Mouse (Mus musculus): ENCODE measurements around the gene Urah. TPM values are rescaled to one million over a fixed set of nuclear protein-coding genes. Genes with fewer than 3 reads are reported as not detected.

The Urah gene
- polyA plus RNA-seq (2012; rRNA removed), result 47.2 and 49.4 TPM in 2 replicates

DNA sequence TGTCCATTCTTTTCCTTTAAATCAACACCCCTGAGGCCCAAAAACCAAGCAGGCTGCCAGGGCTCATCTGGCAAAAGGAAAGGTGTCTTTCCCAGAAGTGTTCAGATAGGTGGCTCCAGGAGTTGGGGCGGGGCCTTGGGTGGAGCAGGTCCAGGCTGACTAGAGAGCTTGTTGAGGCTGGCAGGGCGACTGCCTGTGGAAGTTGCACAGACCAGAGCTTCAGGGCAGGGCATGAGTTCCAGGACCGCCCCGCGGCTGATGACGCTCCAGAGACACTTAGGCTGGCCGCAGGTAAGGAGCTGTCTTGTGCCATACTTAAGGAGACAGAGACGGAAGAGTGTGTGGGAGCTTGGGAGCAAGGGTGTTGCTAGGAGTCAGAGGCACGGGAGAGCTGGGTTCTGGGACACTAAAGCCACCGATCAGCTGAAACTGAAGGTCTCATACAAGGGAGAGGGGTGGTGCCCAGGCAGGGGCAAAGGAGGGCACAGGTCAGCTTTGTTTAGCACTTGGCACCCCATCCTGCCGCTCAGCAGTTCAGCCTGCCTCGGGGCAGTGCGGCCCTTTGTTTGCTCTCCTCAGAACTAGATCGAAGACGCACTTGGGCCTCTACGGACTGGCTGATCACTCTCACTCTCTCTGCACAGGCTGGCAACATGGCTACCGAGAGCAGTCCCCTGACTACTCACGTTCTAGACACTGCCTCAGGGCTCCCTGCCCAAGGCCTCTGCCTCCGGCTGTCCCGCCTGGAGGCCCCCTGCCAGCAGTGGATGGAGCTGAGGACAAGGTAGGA, at the start of gene Urah:
Gene Urah (plus strand): TSS at position 51 of the 790 bp plus-strand sequence.
- WGBS, result 18% methylated on average over 20 of the region's 20 CpGs
- no peak for DNase-seq (ENCODE audit: low read depth, low spot score)

DNA sequence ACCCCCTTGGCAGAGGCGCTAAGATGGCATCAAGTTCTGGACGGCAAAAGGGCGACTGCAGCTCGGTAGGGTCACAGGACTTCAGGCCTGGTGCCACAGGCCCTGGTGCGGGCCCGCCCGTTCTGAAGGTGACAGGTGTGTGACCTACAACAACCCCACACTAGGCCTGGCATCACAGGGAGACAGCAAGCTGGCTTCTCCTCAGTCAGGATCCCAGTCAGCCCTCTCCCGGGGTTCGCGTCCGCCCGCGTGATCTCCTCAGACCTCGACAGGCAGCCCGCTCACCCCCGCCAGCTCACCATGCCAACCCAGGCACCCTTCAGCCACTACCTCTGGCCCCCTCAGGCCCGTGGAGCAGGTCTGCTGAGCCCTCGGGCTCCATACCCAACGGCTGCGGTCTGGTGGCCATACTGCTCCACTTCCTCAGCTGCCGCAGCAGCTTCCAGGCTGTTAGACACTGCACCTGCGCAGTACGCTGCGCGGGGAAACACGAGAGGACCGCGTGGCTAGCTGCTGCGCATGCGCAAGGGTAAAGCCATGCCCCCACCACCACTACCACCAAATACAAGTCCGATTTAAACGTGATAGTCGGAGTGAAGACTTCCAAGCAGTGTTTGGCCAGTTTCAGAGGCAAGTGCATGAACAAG, 47.3 kb upstream of the Urah start, which contains the start of gene Syce1:
Gene Syce1 (minus strand): TSS at position 447 of the 647 bp plus-strand sequence.
- DNase-seq (ENCODE audit: low read depth, low spot score), result no peak
- WGBS, result 84% methylated on average over 33 of the region's 33 CpGs

DNA sequence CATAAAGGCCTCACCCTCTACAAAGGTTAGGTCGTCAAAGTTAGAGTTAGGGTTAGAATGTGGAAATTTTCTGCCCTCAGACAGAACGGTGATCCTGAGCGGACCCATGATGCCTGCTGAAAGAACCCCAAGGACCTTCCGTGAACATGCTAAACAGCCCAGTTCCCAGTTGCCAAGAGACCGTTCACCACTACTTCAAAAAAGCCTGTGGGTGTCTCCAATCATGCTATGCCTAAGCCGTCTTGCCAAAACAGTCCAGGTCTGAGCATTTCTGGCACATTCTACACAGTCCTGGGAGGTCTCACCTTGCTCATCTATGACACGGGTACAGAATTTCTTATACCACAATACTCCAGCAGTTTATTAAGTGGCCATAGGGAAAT, 46.8 kb upstream of the Urah start:
- no peak for DNase-seq (ENCODE audit: low read depth, low spot score)
- 85% methylated on average over 7 of the region's 7 CpGs for WGBS

DNA sequence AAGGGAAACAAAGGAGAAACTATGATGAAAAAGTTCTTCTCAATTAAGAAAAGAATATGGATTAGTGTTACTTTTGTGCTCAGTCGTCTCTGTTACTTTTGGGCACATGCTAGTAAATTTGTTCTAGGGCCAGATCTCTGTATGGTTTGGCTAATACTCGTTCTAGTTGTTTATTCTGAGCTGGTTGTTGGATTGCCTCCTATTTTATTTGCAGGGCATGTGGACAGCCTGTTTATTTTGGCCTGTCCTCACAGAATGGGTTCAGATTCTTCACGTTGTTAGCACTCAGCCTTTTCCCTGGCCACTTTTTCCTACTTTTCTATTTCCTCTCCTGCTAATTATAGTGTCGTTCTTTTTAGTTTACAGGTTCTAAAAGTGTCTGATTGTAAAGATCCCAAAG, 41.3 kb upstream of the Urah start:
- DNase-seq (ENCODE audit: low read depth, low spot score), result no peak
- 21% methylated on average over 4 of the region's 4 CpGs for WGBS

DNA sequence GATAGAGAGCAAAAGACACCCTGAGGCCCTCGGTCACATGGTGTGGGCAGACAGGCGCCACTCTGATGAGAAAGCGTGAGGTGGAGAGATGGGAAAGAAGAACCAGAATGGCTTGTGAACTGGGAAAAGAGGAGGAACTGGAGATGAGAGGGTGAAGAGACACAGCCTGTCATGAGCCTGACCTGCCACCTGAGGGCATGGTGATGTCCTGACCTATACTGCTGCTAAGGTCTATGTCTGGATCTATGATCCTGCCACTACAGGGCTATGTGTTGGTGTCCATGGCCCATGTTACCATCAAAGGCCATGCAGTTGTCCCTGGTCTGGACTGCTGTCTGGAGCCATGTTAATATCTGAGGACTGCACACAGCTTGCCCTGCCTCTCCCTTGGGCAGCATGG, 37.2 kb upstream of the Urah start:
- DNase-seq (ENCODE audit: low read depth, low spot score), result no peak
- 90% methylated on average over 3 of the region's 3 CpGs for WGBS

DNA sequence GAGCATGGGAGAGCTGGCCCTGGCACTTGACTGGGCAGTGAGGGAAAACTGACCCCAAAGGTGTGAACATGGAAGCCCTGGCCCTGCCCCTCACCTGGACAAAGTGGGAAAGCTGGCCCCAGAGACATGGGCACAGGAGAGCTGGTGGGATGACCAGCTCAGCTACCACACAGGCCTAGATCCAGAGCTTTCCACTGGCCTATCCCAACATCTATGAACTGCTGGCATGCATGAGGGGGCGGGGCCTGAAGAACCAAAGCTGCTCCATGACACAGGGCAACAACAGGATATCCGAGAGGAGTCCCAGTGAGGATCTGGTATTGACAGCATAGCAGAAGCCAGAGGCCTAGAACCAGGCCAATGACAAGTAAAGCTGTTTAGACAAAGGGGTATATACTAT, 36.6 kb upstream of the Urah start:
- DNase-seq (ENCODE audit: low read depth, low spot score), result no peak
- WGBS, result 63% methylated on average over 2 of the region's 2 CpGs

DNA sequence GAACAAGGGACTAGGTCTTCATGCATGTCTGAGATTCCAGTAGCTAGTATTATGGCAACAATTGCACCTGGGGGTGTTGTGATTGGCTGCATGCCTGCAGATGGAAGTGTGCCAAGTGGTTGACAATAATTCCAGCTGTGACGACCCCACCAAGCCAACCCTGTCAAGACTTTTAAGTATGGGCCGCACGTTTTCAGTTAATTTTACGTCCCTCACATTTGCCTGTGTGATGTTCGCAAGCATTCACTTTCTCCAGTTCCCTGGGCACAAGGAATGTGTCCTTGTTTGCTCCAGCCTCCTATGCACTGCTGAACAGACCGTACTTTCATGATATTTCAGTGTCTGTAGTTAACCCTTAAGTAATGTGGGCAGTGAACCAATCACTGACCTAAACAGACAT, 32.2 kb upstream of the Urah start:
- no peak for DNase-seq (ENCODE audit: low read depth, low spot score)
- 53% methylated on average over 6 of the region's 6 CpGs for WGBS

DNA sequence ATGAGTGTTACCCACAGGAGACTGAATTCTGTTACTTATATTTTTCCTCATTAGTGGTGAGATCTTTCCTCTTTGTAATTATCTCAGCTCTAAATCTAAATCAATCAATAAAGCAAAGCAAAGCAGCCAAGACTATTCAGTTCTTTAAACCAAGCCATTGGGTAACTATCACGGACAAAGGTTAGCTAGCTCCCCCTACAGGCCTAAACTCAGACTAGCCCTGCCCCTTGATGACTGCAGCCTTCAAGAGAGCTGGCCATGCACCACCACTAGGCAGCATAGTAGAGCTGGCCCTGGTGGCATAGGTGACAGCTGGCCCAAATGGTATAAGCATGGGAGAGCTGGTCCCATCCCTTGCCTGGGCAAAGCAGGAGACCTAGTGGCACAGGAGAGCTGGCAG, 29.1 kb upstream of the Urah start:
- 5% methylated on average over 1 of the region's 1 CpGs for WGBS
- peak; percentile 24 for DNase-seq (ENCODE audit: low read depth, low spot score)

DNA sequence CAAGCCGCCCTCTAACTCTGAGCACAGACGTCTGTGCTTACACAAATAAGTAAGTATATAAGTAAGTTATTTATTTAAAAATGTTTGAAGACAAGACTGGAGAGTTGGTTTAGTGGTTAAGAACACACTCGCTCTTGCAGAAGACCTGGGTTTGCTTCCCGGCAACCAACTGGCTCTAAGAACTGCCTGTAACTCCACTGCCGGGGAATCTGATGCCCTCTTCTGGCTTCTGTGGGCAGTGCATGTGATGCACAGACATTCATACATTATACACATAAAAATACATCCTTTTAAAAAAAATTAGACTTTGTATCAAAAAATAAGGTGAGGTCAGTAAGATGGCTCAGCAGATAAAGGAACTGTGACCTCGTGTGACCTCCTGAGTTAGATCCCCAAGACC, 24.3 kb upstream of the Urah start:
- DNase-seq (ENCODE audit: low read depth, low spot score), result no peak
- 91% methylated on average over 6 of the region's 6 CpGs for WGBS

DNA sequence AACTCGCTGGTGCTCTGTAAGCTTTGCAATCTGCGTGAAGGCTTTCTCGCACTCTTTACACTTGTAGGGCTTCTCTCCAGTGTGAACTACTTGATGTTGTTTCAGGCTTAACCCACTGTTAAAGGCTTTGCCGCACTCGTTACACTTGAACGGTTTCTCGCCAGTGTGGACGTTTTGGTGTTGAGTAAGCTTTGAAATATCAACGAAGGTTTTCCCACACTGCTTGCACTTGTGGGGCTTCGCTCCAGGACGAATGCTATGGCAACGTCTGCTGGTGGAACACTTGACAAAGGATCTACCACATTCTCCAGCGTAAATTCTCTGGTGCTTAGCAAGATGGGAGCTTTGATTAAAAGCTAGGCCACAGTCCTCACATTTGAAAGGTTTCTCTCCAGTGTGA, 23.1 kb upstream of the Urah start:
- no peak for DNase-seq (ENCODE audit: low read depth, low spot score)
- 92% methylated on average over 13 of the region's 13 CpGs for WGBS

DNA sequence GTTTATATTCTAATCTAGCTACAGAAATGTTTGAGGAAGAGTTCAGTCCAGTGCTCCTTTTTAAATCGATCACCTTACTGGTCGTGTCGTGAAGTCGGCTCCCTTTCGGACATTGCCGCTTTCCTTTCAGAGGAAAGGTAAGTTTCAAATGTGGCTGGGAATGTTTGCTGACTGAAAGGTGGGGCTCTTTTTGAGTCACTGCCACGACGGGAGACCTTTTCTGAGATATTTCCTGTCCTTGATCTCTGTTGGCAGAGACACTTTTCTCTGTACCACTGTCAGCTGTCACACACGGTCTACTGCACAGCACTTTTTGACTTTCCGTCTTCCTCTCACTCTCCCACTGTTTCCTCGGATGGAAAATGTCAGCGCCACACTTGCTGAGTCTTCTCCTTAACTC, 22.0 kb upstream of the Urah start:
- no peak for DNase-seq (ENCODE audit: low read depth, low spot score)
- 82% methylated on average over 12 of the region's 12 CpGs for WGBS

DNA sequence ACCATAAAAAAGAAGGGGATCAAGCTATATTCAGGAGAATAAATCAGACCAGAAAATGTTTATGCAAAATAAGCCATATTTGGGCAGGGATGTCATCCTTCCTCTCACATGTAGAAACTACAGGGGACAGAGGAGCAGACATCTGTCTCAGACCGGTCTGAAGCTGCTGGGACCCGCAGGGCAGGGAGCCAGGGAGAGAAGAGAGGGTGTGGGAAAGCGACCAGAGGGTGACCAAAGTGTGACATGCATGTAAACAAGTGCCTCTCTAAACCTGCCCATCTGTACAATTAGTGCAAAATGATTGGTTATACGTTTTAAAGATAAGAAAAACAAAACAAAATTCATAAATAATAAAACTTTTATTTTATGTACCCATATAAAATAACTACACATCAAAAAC, 14.6 kb upstream of the Urah start:
- DNase-seq (ENCODE audit: low read depth, low spot score), result no peak
- WGBS, result 47% methylated on average over 4 of the region's 4 CpGs

DNA sequence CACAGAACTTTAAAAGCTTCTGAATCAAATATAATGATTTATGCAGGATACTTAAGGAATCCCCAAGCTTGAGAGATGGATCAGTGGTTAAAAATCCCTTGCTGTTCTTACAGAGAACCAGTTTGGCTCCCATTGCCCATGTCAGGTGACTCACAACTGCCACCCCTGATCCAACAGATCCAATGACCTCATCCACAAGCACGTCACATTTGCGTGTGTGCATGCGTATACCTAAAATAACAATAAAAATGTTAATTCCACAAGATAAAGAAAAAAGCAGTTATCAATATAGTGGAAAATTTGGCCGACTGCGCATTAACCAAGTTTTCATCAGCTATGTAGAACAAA, 13.5 kb upstream of the Urah start:
- no peak for DNase-seq (ENCODE audit: low read depth, low spot score)
- 47% methylated on average over 5 of the region's 5 CpGs for WGBS

DNA sequence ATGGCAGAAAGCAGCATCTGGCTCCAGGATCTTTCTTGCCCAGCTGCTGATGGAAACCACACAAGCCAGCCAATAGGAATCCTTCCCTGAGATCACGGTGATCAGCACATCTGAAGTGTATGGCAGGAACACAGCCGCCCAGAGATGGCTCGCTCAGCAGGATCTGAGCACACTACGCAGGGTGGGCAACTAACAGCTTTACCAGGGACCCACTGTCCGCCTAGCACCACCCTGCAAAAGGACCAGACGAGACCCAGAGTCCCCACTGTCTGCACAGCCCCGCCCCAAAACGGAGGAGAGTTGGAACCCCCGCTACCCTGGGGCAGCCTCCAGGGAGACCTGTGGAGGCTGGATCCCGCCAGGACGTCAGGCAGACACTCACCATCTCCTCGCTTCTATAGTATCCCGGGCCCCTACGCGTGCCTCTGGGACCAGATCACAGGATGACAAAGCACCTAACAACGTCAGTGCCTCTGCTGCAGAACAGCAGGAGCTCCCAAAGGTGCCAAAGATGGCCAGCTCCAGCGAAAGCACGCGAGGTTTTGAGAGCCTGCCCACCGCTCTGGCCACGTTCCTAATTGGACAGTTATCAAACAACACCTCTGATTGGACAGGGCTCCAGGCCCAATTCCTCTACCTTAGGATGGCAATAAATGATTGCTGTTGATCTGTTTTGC, 13.0 kb upstream of the Urah start, which contains the start of gene Zfp941:
Gene Zfp941 (minus strand): TSS at position 526 of the 677 bp plus-strand sequence.
- DNase-seq (ENCODE audit: low read depth, low spot score), result no peak
- 4% methylated on average over 21 of the region's 21 CpGs for WGBS

DNA sequence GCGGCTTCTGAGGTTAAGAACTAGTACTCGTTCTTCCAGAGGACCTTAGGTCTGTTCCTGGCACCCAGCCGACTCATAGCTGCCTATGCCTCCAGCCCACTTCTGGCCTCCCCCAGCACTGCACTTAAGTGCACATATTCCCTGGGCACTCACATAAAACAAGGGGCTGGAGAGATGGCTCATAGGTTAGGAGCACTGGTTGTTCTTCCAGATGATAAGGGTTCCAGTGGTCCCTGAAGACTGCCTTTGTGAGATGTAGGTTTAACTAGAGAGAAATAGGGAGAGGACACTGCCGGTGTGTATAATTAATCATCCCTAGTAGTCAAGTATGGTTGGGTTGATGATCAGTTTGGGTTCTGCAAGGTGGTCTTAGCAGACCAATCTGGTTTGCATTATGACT, 12.1 kb upstream of the Urah start:
- DNase-seq (ENCODE audit: low read depth, low spot score), result no peak
- WGBS, result 88% methylated on average over 4 of the region's 4 CpGs

DNA sequence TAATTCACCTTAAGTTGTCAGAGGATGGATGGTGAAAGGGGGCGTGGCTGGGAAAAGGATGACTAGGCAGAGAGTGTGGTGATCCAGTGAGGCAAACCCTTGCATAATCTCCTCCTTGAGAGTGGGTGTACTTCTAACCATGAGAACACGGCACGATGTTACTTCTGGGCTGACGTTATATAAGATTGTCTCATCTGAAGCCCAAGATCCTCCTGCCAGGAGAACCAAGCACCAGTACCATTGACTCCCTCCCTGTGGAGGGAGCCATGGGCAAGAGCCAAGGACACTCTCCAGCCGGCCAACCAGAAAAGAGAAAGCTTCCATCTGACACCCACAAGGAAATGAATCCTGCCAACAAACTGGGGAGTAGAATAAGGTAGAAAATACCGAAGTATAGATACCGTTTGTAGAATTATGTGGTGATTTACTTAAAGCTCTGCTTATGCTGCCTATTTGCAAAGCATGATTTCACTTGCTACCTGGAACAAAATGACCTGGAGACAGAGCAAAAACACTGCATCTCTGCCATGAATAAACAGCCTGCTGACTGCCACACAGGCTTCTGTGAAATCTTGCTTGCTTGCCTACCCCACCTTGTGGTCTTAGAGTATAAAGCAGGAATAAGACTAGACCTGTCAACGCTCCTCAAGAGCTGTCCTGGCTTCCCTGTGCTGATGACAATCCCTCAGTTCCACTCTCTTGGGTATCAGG, 6.5 kb upstream of the Urah start:
- DNase-seq (ENCODE audit: low read depth, low spot score), result no peak
- 13% methylated on average over 8 of the region's 8 CpGs for WGBS

DNA sequence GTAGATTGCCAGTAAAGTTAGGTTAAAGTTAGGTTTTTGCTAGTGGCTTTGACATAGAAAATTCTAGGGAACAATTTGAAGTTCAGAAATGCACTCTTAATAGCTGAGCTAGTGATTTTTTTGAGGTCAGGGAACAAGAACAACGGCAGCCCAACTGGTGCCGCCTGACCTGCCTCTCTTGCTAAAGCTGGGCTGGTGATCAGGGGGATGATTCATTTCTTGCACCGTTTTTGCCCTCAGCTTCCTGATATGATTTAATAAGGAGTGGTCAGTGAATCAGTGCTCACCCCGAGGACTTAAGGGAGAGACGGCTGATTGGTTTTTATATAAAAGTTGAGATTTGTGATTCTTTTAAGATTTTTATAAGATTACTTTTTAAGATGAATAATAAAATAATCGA, 3.4 kb upstream of the Urah start:
- 34% methylated on average over 6 of the region's 6 CpGs for WGBS
- no peak for DNase-seq (ENCODE audit: low read depth, low spot score)

DNA sequence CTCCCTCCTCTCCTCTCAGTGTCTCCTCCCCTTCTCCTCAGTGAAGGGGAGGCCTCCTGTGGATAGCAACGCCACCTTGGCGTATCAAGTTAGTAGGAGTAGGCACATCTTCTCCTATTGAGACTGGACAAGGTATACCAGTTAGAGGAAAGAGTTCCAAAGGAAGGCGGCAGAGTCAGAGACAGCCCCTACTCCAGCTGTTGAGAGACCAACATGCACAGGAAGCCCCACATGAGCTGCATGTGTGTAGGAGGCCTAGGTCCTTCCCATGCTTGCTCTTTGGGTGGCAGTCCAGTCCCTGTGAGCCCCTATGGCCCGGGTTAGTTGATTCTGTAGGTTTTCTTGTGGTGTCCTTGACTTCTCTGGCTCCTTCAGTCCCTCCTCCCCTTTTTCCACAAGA, 1.5 kb upstream of the Urah start:
- no peak for DNase-seq (ENCODE audit: low read depth, low spot score)
- WGBS, result 87% methylated on average over 4 of the region's 4 CpGs

DNA sequence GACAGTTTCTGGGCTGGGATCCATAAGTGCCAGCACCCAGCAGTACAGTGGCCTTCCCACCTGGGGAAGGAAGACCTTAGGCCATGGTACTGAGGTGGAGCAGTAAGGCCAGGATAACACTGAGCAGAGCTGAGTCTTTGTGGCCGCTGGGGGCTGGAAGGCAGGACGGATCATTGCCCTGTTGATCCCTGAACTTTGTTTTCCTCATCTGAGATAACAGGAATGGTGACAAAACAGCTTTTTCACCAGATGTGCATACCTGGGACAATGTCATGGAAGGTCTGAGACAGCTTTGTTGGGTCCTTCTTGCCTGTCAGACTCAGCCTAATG, 905 bp downstream of the Urah start:
- DNase-seq (ENCODE audit: low read depth, low spot score), result no peak

More for the DNA sequence above, 905 bp downstream of the Urah start:
- WGBS, result 69% methylated on average over 2 of the region's 2 CpGs

Measured in large intestine, adult 2 months (tissue).